Mouse (Mus musculus): ENCODE data around the gene Eef1e1.

DNA sequence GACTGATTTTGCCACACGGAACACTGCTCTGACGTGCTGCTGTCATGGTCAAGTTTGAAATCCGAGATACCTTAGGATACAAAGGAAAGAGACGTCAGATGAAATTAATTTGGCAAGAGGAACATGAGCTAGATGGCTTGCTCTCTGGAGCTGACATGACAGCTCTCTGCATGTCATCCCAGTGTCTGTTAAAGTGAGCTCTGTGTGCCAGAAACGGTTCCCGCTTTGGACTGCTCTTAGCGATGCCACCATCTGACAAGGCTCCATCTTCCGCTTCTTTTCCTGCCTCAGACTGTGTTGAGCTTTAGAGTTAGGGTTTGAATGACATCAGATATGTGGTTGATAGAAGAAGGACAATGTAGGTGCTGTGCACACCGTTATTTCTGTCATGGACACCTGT, 13.5 kb upstream of the Eef1e1 start:
- TF ChIP-seq ZC3H11A (IDR thresholded peaks at IDR 0.05; ENCODE audit: borderline replicate concordance, low read depth, low read length), result no peak
- no peak for TF ChIP-seq MAFK (IDR thresholded peaks at IDR 0.05; ENCODE audit: insufficient read depth, low read depth, low read length)
- no peak for TF ChIP-seq ZNF384 (IDR thresholded peaks at IDR 0.05; ENCODE audit: low read depth, low read length)

All from ES-E14 (cell line).